Mouse (Mus musculus): Measurements from ENCODE around the gene 1700008O03Rik.

1700008O03Rik gene

GRCm38 (mm10) chr7:44385720-44386119, at the start of gene 1700008O03Rik:
Gene 1700008O03Rik (minus strand): TSS chr7:44385820.
- no peak for DNase-seq (ENCODE audit: low spot score)

DNA sequence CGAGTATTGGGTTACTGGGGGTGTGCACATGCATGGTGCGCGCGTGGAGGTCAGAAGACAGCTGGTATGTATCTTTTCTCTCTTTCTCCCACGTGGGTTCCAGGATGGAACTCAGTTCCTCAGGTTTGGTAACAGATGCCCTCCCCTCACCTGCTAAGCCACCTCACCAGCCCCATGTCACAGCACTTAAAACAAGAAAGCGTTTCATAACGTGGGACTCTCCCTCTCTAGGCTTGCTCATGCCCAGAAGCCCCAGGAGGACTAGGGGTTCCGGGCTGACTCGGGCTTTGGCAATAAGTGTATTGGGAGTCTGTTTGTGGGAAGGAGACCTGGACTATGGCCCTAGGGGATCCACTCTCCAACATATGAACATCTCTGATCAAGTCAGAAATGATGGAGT, 48.5 kb upstream of the 1700008O03Rik start:
- DNase-seq (ENCODE audit: low spot score), result no peak

- peak; percentile 62 for DNase-seq (ENCODE audit: low spot score)
These were observed 47.8 kb upstream of the 1700008O03Rik start for GRCm38 (mm10) chr7:44433371-44433770.

GRCm38 (mm10) chr7:44432550-44432949, 46.9 kb upstream of the 1700008O03Rik start:
- DNase-seq (ENCODE audit: low spot score), result no peak

DNA sequence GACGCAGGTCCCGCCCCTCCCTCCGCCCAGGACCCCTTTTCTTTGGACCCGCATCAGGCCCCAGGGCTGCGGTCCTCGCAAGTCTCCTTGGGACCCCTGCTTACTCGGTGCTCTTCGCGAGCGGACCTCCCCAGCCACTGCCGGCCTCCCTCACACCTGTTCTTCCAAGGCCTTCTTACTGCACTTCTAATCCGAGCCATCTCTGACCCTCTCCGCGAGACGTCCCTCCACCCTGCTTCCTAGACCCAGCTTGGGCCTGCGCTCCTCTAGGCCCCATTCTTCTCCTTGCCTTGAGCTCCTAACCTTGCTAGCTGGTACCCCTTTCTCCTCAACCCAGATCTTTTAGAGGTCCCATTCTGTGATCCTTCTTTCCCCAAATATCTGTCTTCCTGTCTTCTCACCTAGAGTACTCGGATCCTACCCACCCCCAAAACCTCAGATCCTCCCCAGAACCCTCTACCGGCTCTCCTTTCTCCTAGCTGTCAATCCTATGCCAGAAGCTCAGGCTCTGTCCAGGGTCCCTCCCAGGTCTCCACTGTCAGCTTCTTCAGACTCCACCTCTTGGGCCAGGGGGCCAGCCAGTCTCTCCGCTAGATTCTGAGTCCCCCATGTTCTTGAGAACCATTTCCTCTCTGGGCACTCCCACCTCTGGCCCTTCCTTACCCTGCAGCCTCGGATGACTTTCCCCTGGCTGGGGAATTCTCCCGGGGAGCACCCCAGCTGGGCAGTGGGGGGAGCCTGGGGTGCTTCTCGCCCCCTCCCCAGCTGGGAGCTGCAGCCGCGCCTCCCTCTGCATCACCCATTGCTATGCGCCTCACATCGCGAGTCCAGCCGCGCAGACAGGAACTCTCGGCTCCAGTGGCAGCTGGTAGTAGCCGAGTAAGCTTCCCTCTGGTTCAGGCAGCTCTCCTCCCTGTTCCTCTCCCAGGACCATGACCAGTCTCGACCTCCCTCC, 44.2 kb upstream of the 1700008O03Rik start:
- no peak for DNase-seq (ENCODE audit: low spot score)

DNA sequence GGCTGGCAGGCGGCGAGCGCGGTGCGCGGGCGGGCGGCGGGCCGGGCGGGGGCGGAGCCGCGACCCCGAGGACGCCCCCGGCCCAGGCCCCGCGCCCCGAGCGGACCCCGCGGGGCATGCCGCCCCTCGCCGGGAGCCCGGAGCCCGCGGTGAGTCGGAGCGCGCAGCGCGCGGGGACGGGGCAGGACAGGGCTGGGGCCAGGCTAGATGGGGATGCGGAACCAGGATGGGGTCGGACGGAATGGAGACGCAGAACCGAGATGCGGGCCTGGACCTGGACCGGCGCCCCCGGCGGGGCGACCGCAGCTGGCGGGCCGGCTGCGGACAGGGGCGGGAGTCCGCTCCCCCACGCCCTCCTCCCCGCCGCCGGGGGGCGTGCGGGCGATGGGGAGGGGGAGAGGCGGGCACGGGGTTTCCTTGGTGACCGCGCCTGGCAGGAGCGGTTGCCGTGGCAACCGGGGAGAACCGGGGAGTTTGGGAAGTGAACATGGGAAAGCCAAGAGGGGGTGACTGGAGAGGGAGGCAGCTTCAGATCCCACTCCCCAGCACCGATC, 43.4 kb upstream of the 1700008O03Rik start, which contains the start of gene Lrrc4b:
Gene Lrrc4b, plus strand, starts transcription at position 51 of the 554 bp plus-strand sequence.
- DNase-seq (ENCODE audit: low spot score), result peak; percentile 61

- peak; percentile 32 for DNase-seq (ENCODE audit: low spot score)
These were observed 42.7 kb upstream of the 1700008O03Rik start for GRCm38 (mm10) chr7:44428171-44428950.

DNA sequence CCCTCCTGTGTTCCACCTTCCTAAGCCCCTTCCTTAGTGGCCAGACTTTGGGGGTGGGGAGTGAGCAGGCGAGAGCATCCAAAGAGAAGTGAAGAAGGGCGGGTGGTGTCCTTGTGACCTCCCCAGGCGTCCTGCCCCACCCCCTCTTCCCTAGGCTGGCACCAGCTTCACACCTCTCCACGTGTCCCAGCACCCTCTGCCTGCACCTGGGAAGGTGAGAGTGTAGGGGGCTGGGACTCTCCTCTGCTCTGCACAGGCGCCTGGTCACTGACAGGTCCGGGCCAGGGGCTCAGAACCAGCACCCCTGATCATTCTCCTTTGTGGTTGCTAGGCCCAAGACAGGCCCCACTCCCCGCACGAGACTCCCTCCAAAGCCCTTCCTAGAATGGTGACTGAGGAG, 42.0 kb upstream of the 1700008O03Rik start:
- DNase-seq (ENCODE audit: low spot score), result no peak

DNA sequence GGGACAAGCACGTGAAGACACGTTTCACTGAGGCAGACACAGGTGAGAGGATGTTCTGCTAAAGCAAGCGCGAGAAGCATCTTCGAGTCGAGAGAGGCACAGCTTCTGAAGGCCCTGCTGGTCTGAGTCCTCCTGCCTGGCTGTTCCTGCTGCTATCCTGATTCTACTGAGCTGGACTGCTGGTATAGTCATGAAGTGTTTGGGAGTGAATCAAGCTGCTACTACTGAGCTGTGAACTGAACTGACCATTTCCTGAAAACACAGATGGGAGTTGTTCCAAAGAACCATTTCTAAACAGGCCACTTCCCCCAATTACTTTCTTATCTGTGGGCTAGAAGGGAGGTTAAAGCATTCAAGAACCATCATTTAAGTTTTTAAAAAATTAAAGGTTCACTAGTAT, 27.7 kb upstream of the 1700008O03Rik start:
- no peak for DNase-seq (ENCODE audit: low spot score)

DNA sequence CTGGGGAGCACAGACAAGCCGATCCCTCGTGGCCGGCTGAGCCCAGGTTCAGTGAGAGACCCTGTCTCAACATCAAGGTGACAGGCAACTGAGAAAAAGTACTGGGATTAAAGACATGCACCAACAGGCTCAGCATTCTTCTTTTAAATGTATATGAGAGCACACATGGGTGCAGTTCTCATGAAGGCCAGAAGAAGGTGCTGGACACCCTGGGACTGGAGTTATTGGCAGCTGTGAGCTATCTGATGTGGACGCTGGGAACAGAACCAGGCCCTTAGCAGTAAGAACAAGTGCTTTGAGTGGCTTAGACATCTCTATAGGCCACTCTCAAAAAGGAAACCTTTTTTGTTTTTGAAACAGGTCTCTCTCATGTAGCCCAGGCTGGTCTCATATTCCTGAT, 25.5 kb upstream of the 1700008O03Rik start:
- no peak for DNase-seq (ENCODE audit: low spot score)

DNA sequence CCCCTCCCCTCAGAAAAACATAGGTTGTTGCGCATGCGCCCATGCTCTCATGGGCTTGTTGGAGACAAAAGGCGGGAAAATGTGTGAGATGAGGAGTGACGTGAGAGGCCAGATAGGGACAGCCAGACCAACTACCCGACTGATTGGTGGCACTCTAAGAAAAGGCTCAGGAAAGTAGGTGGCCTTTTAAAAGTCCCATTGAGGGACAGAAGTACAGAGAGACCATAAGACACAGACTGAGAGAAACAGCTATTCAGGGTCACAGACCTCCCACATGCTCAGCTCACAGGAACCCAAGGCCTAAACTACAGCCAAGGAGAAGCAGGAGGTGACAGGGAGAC, 20.4 kb upstream of the 1700008O03Rik start:
- no peak for DNase-seq (ENCODE audit: low spot score)

- peak; percentile 99 for DNase-seq (ENCODE audit: low spot score)
These were observed 19.9 kb upstream of the 1700008O03Rik start for GRCm38 (mm10) chr7:44405346-44406014.

DNA sequence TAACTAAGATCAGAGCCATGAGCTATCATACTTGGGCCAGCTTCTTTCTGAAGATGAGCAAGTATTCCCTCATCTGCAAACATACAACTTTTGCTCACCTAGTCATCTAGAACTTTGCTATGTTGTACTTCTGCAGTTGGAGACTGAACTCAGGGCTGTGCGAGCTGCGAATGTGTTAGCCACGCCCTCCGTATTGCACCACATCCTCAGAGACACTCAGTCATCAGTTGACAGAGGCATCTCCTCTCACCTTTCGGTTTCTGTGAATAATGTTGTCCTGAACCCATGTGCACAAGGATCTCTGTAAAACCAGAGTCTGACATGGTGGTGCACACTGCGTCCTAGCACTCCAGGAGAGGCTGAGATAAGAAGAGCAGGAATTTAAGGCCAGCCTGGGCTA, 16.1 kb upstream of the 1700008O03Rik start:
- no peak for DNase-seq (ENCODE audit: low spot score)

GRCm38 (mm10) chr7:44398570-44398969, 12.9 kb upstream of the 1700008O03Rik start:
- DNase-seq (ENCODE audit: low spot score), result peak; percentile 89

- no peak for DNase-seq (ENCODE audit: low spot score)
These were observed 7.7 kb upstream of the 1700008O03Rik start for GRCm38 (mm10) chr7:44393284-44393683.

DNA sequence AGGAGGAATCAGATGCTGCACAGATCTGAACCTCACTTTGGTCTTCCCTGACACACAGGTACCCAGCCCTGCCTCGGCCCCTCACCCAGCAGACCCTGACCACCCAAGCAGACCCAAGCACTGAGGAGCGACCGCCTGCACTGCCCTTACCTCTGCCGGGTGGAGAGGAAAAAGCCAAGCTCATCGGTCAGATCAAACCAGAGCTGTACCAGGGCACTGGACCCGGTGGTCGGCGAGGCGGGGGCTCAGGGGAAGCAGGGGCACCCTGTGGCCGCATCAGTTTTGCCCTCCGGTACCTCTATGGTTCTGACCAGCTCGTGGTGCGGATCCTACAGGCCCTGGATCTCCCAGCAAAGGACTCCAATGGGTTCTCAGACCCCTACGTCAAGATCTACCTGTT, 6.7 kb upstream of the 1700008O03Rik start:
- no peak for DNase-seq (ENCODE audit: low spot score)

DNA sequence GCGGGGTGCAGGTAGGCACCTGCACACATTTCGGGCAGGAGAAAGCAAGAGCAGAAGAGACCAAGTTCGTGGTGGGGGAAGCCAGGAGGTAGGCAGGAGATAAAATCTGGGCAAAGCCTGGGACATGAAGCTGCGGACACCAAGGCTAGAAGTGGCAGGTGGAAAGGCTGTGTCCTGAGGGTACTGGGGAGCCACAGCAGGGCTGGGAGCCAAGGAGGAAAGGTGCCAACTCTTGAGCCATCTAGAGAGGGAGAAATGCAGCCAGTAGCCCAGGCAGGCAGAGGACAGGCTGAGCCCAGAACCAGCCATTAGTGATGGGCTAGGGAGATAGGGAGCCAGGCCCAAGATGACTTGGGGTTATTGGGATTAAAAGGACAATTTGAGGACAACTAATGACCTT, 6.2 kb upstream of the 1700008O03Rik start:
- no peak for DNase-seq (ENCODE audit: low spot score)

DNA sequence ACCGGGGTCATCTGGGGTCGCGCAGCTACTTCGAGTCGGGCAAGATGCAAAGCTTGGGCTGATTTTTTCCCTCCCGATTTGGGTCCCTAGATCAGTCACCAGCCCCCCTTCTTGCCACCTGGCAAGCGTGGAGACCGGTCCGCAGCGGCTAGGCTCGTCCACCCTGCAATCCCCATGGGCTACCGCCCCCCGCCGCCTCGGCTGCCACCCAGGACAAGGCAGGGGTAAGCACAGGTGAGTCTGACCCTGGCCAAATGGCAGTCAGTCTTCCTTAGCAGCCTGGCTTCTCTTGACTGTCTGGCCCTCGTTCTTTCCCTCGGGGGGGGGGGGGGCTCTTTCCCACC, 932 bp downstream of the 1700008O03Rik start:
- DNase-seq (ENCODE audit: low spot score), result no peak

DNA sequence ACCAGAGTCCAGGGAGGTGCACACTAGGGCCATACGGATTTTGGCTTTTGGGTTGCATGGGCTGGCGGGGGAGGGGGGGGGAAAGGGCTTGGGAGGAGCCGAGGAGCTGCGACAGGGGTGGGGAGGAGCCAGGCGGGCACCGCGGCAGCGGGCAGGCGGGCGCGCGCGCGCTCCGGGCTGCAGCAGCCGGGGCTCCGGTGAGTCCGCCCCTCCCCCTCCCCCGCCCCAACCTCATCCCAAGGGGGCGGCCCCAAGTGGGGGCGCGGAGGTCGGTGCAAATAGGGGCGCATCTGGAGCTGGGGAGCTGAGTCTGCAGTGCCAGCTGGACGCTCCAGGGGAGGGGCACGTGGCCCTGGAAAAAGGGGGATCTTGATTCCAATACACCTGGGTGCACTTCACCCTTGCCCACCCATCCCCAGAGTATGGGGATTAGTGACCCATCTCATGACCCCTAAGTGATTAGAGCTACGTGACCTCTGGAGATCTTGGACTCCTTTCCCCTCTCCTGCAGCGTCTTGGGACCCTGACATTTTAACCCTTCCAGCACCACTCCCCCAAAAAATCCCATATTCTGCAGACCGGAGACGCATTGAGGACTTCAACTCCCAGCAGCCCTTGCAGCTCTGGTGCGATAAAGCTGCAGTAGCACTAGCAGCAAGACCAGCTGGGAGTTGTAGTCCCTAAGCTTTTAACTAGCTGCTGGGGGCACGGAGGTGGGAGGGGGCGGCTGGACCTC, 1.5 kb downstream of the 1700008O03Rik start, which contains the start of gene Syt3:
Gene Syt3, plus strand, starts transcription at position 123 of the 736 bp plus-strand sequence.
- peak; percentile 74 for DNase-seq (ENCODE audit: low spot score)

DNA sequence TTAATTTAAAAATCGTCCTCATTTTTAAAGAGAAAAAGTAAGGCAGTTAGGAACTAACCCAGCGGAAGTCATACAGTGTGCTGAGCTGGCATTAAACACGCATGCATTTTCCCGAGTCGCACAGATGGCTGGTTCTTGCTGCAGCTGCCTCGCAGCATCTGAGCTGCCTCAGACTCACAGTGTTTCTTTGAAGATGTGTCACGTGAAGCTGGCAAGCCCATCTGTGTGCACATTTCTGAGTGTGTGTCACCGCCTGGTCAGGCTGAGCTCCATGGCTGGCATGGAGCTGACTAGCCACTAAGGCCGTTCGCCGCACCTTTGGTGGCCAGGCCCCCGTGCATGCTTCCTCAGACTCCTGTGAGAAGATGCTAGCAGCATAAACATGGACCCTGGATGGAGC, 3.1 kb downstream of the 1700008O03Rik start:
- DNase-seq (ENCODE audit: low spot score), result peak; percentile 67

DNA sequence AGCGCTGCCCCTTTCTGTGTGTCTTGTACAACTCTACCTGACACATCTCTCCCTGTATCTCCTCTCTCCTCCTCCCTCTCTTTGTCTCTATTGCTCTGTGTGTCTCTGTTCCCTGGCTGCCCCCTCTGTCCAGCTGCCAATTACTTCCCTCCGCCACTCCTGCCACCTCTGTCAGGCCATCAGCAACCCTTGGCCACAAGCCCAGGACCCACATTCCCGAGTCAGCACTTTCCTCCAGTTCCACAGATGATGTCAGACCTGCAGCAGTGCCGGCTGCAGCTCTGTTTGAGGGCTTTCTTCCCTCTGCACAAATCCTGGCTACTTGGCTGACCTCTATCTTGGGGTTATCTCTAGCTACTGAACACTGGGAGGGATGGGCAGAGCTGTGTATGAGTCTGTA, 7.3 kb downstream of the 1700008O03Rik start:
- peak; percentile 64 for DNase-seq (ENCODE audit: low spot score)
